Mouse (Mus musculus) lung, postnatal 14 days (tissue): ENCODE measurements at regions not wholly inside any gene's neighbourhood (a gene's known extent, or its start where the extent isn't known, plus 50 kb on each side); places are given as distances from the start of the nearest gene placed in this dataset.
A peak's percentile ranks its signal among the peaks of the same experiment; 100 is the strongest.

Source experiments
- DNase-seq: peaks from one replicate; pipeline ENCODE4 v3.0.0; 2021

DNA sequence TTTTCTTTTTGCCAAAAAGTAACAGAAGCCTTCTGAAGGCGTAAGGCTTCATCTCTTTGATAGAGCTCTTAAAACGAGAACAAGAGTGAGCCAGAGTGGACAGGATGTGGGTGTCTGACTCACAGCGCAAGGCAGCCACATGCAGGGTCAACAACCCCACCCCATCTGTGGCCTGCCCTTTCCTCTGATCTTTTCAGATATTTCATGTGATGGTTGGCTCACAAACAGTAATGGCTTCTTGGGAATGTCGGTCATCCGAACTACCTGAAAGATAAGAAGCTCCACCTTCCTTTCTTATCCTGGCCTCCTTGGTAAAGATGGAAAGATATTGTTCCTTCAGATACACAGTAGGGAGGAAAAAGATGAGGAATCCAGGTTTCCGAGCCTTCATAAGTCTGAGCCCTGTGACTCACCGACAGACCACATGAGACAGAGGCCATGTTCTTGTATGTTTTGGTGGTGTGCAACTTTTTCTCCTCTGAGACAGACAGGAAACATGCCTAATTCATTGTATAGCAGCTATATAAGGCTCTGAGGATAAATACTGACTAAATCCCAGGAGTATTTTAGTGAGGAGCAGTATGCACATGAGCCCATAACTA lies 254.9 kb downstream of the Btg1 start:
- no peak for DNase-seq

DNA sequence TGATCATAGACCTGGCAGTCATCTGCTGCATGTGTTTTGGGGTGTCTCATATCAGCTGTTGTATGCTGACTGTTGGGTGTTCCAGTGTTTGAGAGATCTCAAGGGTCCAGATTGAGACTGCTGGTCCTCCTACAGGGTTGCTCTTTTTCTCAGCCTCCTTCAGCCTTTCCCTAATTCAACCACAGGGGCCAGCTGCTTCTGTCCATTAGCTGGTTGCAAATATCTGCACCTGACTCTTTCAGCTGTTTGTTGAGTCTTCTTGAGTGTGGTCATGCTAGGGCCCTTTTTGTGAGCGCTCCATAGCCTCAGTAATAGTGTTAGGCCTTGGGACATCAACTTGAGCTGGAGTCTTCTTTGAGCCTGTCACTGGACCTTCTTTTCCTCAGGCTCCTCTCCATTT lies 257.8 kb downstream of the Btg1 start:
- DNase-seq = no peak

DNA sequence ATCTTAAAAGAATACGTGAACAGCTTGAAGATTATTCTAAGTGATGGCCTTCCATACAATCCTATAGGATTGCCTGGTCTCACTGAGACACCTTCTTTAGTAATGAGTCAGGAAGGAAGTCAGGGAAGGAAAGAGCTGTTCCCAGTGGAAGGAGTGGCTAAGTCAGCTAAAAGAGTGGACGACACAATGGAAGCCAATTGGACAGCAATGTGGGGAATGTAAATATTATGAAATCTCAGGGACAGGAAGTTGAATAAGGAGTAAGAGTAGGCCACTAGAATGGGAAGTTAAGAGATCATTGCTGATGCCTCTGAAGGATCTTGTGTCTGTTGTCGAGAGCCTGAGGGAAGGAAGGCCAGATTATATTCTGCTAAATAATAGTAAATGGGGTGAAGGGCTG lies 258.9 kb downstream of the Btg1 start:
- DNase-seq = no peak

DNA sequence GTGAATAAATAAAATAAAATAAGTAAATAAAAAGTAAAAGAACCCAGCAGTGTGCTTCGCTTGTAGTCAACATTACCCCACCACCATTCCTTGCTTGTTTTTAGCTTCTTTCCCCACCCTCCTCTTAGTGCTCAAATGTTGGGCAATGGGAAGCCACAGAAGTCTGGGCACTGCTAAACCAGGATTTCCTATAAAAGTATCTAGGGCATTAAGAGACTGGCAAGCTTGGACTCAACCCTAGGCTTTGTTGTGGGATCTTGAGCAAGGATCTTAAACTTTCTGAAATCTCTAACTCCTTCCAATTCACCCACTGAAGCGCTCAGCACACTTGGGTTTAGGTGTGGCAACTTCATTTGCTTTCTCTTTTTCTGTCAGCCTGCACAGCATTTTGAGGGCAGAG lies 262.6 kb downstream of the Btg1 start:
- DNase-seq = no peak

DNA sequence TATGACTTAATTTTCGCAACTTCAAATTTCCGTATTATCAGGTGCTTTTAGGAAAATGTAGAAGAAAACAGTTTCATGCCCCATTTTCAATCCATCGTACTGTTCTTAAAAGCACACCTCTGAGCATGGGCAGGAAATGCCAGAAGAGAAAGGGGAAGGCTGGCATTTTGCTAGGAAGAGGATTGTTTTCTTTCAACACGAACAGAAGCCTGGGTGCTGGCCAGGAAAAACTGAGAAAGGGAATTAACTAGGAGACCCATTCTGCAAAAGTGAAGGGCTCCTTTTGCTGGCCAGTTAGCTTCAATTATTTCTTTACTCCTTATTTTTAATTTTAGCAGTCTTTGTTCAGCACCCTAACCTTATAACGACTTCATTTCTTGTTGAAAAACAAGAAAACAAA lies 264.0 kb downstream of the Btg1 start:
- DNase-seq = no peak

DNA sequence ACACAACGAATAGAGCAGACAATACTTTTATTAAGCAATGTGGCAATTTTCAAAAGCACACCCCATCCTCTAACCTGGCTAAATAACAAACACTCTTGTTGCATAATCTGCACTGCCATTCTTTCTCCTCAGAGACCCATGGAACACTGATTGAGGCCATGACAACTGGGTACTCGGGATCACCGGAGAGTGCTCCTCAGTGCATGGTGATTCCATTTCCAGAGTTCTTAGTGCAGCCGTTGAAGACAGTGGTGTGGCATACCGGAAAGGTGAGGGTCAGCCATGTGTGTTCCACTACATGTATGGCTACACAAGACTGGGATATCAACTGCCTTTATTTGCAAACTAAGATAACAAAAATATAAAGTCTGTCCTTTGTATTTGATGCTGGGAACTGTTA lies 264.4 kb downstream of the Btg1 start:
- DNase-seq = no peak

DNA sequence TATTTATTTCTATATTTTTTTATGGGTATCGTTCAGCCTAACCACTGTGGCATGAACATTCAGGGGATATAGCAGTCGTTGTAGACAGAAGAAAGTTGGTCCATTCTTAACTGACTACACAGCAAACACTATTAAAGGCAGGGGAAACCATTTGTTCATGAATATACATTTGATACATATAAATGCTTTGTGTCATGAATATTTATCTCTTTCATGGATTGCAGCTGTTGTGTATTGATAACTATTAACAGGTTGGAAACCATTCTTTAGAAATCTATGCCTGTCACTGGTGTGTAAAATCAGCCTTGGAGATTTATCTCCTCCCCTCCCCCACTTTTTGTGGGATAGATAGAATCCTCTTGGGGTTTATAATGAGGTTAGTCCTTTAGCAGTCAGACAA lies 264.9 kb downstream of the Btg1 start:
- DNase-seq = no peak

DNA sequence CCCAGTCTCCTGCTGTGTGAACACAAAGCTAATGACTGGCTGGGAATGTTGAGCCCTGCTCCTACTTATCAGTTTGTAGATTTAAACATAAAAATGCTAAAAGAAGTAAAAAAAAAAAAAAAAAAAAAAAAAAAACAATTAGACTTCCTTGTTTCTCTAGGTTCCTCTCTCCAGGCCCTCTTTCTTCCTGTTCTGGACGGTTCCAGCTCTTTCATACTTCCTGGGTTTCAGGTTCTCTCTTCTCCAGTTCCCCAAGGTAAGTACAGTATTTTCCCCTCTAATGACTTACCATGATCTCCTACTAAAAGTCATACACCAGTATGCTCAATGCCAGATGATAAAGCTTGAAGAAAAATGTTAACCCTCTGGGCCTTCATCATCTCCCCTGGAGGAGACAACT lies 284.3 kb downstream of the Btg1 start:
- no peak for DNase-seq

DNA sequence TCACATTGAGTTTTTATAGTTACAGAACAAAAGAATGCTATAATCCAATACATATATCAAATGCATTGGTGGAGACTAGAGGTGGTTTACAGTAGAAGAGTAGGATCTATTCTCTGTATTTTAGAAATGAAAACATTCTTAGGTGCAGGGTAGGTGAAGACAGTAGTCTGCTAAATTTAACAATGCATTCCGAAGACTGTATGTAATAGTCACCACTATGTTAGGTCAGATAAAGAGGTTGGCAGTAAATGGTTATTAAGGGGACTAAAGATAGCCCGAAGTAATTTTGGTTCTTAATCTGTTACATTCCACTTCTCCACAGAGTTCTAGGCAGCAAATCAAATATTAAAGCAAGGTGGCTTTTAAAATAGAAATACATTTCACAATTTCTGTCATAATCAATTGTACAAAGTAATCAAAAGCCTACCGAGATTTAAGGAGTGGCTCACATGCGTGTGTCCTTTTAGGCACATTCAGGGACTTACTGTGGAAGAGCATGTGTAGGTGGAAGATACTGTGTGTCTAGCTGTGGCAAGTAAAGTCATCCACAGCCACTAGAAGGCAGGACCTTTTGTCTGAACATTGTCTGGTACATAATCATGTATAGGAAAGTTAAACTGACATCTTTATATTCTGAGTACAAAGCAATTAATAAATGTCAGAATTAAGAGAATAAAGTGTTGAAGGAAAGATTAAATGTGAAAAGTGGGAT lies 288.4 kb downstream of the Btg1 start:
- no peak for DNase-seq

DNA sequence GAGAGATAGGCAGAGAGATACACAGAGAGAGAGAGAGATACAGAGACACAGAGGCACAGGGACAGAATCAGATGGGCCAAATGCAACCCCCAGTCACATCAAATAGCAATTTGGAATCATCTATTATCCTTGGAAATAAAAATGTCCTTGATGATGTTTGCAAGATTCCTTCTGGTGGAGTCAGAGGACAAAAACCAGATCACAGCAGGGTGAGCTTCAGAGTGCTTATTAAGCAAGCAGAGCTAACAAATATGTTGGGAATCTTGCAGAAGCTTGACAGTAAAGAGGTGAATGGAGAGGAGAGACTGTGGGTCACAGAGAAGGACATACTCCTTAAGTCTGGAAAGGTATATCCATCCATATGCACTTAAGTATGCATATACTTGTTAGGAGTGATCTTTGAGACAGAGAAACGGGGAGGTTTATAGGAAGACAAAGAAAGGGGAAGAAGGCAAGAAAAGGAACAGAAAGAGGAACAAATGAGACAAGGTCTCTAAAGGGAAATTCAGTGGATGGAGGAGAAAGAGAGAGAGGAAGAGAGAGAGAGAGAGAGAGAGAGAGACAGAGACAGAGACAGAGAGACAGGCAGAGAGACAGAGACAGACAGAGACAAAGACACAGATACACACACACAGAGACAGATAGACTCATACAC lies 293.0 kb downstream of the Btg1 start:
- no peak for DNase-seq

DNA sequence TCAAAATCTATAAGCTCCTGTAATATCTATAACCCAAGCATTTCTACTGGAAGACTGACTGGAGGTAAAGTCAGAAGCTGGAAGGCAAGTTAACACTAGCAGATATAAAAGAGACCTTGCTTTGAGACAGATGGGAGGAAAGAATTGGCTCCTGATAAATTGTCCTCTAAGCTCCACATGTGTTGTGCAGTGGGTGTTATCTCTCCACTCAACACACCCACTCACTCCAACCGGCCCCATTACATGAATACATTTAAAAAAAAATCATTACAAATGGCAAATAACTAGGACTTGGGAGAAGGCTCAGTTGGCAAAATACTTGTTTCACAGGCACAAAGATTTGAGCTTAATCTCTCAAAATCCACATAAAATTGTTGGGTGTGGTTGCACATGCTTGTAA lies 304.4 kb downstream of the Btg1 start:
- DNase-seq = no peak

DNA sequence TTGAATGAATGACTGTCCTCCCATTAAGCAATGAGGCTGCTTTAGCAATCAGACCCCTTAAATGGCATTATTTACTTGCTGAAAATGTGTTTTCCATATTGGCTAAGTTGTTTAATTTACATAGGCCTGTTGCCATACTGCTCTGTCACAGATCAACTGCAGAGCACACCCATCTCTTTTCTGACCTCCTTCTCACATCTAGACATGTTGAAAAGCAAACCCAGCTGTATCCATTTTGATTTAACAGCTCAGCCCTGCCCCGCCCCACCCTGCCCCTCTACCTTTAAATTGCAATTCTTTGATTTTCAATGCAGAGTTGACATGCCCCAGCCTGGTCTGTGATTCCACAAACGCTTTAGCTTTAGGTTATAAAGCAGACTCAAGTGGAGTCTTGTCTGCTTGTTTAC lies 307.5 kb downstream of the Btg1 start:
- DNase-seq = no peak

DNA sequence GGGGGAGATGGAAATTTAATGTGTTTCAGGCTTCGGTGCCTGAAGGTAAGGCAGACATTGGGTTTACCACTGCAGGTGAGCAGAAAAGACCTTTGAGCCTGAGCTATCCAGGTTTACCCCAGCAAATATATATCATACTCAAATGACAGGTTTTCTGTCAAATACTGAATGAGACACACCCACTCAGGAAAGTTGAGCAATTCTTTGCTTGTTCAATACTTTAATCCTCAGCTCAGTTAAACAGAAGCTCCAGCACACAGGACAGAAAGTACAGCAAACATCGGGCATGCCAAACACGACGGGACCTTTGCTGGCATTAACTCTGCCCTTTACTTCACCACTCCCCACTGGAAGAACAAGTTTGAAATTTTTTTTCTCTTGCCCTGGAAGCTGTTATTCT lies 307.9 kb downstream of the Btg1 start:
- peak; percentile 15 for DNase-seq

DNA sequence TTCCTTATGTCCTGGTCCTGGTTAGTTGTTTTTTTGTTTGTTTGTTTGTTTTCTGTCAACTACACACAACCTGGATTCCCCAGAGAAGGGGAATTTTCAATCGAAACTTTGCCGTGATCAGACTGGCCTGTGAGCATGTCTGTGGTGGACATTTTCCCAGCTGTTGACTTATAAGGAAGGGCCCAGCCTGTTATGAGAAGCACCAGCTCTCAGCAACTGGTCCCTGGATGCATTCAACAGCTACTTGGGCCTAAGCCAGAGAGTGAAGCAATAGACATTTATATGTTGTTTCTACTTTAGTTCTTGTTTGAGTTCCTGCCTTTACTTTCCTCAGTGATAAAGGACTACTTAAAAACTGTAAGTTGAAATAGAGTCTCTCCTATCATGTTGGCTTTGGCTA lies 309.0 kb downstream of the Btg1 start:
- peak; percentile 58 for DNase-seq

DNA sequence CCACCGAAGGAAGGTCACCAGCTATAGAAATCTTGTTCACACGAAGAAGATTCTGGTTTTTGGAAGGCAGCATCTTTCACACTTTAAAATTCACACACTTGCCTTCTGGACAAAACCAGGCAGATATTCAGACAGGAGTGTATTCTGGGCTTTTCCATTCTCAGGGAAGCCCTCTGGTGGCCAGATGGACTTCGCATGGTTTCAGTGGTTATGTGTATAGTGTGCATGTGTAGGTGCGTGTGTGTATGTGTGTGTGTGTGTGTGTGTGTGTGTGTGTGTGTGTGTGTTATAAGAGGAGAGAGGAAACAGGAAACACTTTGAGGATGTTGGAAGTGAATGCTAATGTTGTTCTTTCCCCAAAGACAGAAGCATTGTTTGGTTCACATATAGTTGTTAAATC lies 317.9 kb downstream of the Btg1 start:
- peak; percentile 78 for DNase-seq

DNA sequence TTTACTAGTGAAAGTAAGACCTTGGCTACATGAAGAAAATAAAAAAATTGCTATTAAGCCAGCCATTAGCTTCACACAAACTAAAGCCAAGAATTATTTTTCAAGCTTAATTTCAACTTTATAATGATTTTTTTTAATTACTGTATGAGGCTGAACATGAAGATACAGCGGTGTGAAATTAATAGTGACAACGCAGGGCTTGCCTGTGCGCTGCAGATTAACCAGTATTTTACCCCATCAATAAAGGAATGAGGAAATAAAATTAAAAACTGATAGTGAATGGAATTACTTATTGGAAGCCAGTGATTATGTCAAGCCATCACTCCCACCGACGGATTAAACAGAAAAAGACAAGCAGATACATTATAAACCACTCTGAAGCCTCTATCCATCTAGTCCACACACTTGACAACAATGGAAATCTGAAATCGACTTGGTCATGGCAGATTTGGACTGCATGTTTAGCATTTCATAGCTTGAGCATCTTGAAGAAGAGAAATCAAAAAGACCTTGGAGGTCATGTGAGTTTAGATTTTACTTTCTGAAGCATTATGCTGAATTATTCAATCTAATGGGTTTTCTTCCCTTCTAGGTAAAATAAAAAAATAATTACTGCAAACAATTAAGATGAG lies 324.2 kb downstream of the Btg1 start:
- DNase-seq = no peak

DNA sequence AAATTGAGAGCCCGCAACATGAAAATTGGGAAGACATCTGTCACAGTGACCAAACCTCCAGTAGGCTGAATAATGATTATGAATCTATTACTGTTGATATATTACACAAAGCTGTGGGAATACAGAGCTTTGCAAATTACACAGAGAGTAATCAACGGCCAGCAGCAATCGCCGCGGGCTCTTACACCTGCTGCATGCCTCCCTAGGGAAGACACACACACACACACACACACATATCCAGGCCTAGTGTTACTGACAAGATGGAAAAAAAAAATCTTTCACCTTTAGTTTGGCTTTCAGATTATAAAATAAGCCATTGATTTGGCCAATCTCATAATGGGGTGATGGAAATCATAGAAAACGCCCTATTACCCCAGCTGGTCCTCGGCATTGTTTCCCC lies 327.4 kb downstream of the Btg1 start:
- no peak for DNase-seq

DNA sequence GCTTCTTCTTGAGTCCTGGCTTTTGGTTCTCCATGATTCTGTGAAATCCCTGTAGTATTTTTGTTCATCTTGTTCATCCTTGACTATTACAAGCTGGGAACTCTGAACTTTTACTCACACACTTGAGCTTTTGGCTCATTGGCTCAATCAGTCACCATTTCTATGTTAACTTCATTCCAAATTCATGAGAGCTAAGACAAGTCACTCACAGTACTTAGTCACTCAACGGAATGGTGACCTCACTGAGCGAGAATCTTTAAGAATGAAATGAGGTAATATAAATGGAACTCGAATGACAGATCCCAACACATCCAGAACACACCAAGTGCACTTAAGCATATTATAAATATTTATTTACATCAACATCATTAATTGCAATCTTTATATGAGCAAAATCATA lies 331.2 kb downstream of the Btg1 start:
- DNase-seq = no peak

DNA sequence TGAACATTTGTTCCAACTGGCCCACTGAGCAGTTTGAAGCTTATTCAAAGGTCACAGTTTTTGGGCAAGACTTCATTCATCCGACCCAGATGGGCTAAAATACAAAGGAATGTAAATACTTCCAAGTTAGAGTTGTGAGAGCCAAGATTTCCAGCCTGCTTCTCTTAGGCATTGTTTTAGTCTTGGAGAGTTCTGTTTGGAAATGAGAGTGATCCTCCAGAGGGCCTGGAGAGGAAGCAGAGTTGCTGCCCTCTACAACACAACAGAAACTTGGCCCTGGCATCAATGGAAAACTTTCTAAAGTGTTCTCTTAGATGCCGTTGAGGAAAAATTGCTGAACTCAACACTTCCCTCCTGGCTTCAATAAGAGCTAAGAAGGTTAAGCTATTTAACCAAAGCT lies 332.1 kb downstream of the Btg1 start:
- DNase-seq = peak; percentile 34

DNA sequence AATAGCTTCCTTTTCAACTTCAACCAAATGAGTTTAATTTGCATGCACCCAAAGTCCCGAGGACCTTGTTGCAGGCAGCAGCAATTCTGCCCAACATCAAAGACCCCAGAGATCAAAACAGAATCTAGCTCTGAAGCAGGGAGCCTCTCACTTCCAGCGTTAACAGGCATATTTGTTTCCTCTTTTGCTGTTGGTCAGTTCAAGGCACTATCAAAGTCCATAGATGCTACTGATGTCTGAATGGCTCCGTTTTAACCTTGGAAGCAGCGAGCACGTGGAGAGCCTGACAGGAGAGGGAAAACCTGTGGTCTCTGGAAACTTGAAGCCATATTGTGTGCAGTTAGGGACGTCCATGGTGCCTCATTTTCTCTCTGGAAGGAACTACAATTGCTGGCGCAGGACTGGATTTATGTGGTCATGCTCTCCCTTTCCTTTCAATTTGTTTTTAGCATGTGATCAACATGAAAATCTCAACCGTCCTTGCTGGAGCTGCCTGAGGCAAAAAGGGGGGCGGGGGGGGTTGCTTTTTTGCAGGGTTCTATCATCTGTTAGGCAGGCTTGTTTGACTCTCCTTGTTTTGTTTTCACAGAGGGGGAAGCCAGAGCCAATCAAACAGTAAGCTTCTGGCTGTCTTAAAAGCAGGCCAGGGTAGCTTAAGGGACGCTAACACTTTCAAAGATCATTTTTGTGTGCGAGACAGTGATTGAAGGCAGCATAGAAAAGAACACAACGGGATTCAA lies 338.4 kb downstream of the Btg1 start:
- DNase-seq = no peak

DNA sequence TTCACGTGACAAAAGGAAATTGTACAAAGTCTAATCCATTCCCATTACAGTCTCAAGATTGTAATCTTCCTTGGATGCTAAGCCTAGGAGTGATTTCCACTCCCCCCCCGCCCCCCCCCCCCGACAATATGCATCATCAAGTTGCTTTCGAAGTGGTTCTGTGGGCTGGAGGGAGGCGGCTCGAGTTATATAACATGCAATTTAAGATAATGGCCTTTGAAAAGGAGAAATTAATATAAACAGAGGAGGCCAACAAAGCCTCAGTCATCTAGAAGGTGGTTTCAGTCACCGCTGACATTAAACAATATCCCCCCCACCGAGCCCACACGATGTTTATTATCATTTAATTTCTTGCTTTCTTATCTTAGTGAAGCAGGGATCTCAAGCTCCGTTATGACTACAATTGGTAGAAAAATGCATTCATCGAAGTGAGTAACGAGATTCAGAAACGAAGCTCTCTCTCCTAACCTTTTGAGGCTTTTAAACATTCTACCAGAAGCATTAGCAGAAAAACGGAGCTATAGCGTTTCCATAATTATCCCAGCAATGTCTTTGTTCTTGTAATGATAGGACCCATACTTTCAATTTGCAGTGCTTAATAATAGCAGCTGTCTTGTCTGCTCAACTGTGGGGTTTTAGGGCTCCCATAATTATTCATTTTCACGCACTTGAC lies 339.1 kb downstream of the Btg1 start:
- DNase-seq = no peak

DNA sequence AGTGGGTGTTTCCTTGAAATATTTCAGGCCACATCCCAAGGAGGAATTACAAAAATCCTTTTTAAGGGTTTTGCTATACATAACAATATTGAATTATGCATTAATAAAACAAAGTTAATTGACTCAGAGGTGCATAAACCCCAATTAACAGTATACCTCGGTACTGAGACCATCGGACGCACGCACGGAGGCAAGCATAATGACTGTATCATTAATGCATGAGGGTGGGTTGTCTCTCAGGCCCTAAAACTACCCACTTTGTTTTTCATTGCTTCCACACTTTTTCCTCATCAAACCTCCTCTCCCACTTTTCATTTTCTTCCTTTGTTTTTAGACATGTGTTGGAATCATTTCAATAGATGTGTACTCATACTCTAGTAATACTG lies 339.6 kb downstream of the Btg1 start:
- no peak for DNase-seq

DNA sequence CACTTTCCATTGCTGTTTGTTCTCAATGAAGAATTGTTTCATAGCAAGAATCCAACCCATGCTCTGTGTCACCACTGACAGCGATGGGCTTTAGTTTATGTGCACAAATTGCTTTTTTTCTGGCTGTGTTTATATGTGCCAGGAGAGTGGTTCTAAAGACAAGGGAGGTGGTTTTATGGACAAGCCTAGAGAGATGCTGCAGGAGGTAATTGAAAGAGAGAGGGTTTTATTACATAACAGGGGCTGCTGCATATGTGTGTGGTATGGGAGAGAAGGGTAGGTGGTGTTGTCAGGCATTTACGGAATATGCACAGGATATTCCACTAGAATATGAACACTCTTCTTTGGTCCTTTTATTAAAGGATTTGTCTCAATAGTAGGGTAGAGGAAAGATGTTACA lies 340.2 kb downstream of the Btg1 start:
- DNase-seq = no peak
